Mouse (Mus musculus): ENCODE measurements at regions not wholly inside any gene's neighbourhood (a gene's known extent, or its start where the extent isn't known, plus 50 kb on each side); places are given as distances from the start of the nearest gene placed in this dataset.

DNA sequence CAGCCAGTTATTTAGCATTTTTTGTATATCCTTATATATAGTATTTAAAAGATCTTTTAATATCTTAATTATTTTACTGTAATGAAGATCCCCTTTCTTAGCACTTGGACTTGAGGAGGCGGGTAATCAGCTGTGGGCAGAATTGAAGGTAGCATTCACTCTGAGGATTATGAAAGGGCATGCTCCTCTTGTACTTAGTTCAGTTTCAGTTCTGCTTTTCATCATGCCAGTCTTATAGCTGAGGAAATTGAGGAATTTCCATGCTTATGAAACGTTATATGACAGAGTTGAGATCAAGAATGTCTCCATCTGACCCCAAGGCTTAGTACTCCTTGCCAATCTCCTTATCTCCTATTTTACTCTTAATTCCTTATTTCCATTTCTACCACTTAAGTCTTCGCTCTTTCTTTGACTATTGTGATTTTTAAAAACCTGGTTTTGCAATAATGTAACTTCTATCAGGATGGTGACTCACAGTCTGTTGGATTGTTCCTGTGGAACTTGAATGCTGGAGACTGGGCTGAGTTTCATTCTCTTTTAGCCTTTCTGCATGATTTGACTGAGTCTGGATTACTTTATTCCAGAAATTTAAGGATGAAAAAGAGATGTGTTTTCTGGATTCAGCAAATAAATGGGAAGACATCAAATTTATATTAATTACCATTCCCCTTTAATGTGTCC is 133.6 kb downstream of the Papss1 start:
- H3K4me3 ChIP-seq (replicated peaks; ENCODE audit: low read length), result no peak overlapping the region
- H3K9ac ChIP-seq (ENCODE audit: low read length), result no peak overlapping the region
- 78% methylated on average over 3 of the region's 3 CpGs for WGBS
- no peaks in the 10 kb centered on the region for H3K27me3 ChIP-seq (ENCODE audit: control insufficient read depth, insufficient read depth, low read length)
- H3K36me3 ChIP-seq (ENCODE audit: control insufficient read depth, insufficient read depth, low read length), result no peaks in the 10 kb centered on the region
- H3K4me2 ChIP-seq (ENCODE audit: low read depth, low read length), result no peak overlapping the region
- ATAC-seq (ENCODE audit: insufficient read depth, low FRiP score), result no peak
- no peak overlapping the region for H3K27ac ChIP-seq (ENCODE audit: low read length)
- no peaks in the 10 kb centered on the region for H3K4me1 ChIP-seq (ENCODE audit: control insufficient read depth, insufficient read depth, low read length)
- no peaks in the 10 kb centered on the region for H3K9me3 ChIP-seq (replicated peaks; ENCODE audit: control insufficient read depth, low read length)

DNA sequence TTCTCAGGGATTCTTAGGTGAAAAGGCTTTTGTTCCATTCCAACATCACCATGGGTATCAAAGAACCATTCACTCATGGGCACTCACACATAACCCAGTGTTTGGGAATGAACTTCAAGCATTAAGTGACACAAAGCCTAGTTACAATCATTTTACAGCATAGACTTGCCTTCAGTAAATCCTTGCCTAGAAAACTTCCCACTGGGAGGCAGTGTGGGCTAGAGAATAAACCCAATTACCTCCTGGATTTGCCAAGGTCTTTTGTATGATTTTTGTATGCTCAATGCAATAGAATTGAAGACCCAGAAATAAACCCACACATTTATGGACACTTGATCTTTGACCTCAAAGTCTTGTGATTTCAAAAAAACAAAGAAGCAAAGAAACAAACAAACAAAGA is 138.6 kb downstream of the Papss1 start:
- Histone ChIP-seq H3K9ac (ENCODE audit: low read length) (no peak overlapping the region), H3K27me3 (ENCODE audit: control insufficient read depth, insufficient read depth, low read length) (no peaks in the 10 kb centered on the region), H3K4me3 (replicated peaks; ENCODE audit: low read length) (no peak overlapping the region), H3K4me1 (ENCODE audit: control insufficient read depth, insufficient read depth, low read length) (no peaks in the 10 kb centered on the region), H3K27ac (ENCODE audit: low read length) (no peak overlapping the region), H3K36me3 (ENCODE audit: control insufficient read depth, insufficient read depth, low read length) (no peaks in the 10 kb centered on the region), H3K4me2 (ENCODE audit: low read depth, low read length) (no peak overlapping the region), H3K9me3 (replicated peaks; ENCODE audit: control insufficient read depth, low read length) (no peaks in the 10 kb centered on the region)
- no peak for ATAC-seq (ENCODE audit: insufficient read depth, low FRiP score)

DNA sequence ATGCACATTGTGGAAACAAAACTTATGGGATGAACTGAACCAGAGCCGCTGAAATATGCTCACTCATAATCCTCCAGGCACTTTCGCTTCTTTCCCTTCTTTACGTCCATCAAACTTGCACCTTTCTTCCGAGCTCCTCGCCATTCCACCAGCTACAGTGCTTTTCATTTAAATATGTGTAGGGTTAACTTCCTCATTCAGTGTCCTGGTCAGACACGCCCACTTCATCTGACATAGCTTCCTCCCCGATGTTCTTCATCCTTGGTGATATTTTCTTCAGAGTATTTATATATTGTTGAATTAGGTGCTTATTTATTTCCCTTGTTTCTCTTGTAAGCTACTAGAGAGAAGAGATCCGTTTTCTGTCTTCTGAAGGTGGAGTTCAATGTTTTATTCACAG is 149.0 kb downstream of the Papss1 start:
- Histone ChIP-seq H3K9ac (ENCODE audit: low read length) (no peak overlapping the region), H3K27ac (ENCODE audit: low read length) (no peak overlapping the region), H3K27me3 (ENCODE audit: control insufficient read depth, insufficient read depth, low read length) (no peaks in the 10 kb centered on the region), H3K4me2 (ENCODE audit: low read depth, low read length) (no peak overlapping the region), H3K36me3 (ENCODE audit: control insufficient read depth, insufficient read depth, low read length) (no peaks in the 10 kb centered on the region), H3K4me3 (replicated peaks; ENCODE audit: low read length) (no peak overlapping the region), H3K9me3 (replicated peaks; ENCODE audit: control insufficient read depth, low read length) (no peaks in the 10 kb centered on the region), H3K4me1 (ENCODE audit: control insufficient read depth, insufficient read depth, low read length) (no peaks in the 10 kb centered on the region)
- WGBS, result 83% methylated on average over 8 of the region's 8 CpGs
- no peak for ATAC-seq (ENCODE audit: insufficient read depth, low FRiP score)

DNA sequence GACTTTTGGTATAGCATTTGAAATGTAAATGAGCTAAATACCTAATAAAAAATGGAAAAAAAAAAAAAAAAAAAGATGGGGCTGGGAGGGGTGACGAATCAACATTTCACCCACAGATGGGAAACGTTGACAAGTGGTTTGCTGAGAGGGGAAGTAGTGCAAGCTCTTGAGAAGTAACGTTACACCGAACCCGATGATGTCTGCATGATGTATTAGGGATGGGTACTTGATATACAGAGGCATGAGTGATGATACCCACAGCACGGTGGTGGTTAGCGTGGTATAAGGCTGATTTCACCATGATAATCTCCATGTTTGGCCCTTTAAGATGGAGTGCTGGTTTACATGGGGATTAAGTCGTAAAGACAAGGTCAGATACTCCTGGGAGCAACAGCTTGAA is 154.2 kb downstream of the Papss1 start:
- Histone ChIP-seq H3K4me3 (replicated peaks; ENCODE audit: low read length) (no peak overlapping the region), H3K4me1 (ENCODE audit: control insufficient read depth, insufficient read depth, low read length) (no peaks in the 10 kb centered on the region), H3K9ac (ENCODE audit: low read length) (no peak overlapping the region), H3K27ac (ENCODE audit: low read length) (no peak overlapping the region), H3K9me3 (replicated peaks; ENCODE audit: control insufficient read depth, low read length) (no peaks in the 10 kb centered on the region), H3K36me3 (ENCODE audit: control insufficient read depth, insufficient read depth, low read length) (no peaks in the 10 kb centered on the region), H3K4me2 (ENCODE audit: low read depth, low read length) (no peak overlapping the region), H3K27me3 (ENCODE audit: control insufficient read depth, insufficient read depth, low read length) (no peaks in the 10 kb centered on the region)
- no peak for ATAC-seq (ENCODE audit: insufficient read depth, low FRiP score)
- WGBS, result 78% methylated on average over 8 of the region's 8 CpGs

DNA sequence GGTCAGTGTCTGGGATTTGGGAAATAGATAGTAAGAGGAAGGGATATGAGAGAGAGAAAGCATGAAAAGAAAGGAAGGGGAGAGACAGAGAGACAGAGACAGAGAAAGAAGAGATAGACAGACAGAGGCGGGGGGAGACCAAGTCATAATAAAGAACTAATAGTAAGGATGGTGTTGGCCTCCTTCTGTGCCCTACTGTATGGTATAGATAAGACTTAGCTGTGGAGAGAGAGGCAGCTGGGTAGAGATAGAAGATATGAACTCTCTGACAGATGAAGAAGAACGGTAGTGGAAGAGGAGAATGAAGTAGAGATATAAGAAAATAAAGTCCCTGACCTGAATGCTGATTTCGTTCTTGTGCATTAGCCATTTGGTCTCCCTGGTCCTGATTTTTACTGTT is 164.1 kb downstream of the Papss1 start:
- H3K27me3 ChIP-seq (ENCODE audit: control insufficient read depth, insufficient read depth, low read length), result no peaks in the 10 kb centered on the region
- no peak overlapping the region for H3K9ac ChIP-seq (ENCODE audit: low read length)
- H3K4me2 ChIP-seq (ENCODE audit: low read depth, low read length), result no peak overlapping the region
- no peak overlapping the region for H3K4me3 ChIP-seq (replicated peaks; ENCODE audit: low read length)
- 90% methylated on average over 3 of the region's 3 CpGs for WGBS
- H3K36me3 ChIP-seq (ENCODE audit: control insufficient read depth, insufficient read depth, low read length), result no peaks in the 10 kb centered on the region
- H3K4me1 ChIP-seq (ENCODE audit: control insufficient read depth, insufficient read depth, low read length), result no peaks in the 10 kb centered on the region
- no peak for ATAC-seq (ENCODE audit: insufficient read depth, low FRiP score)
- no peaks in the 10 kb centered on the region for H3K9me3 ChIP-seq (replicated peaks; ENCODE audit: control insufficient read depth, low read length)
- no peak overlapping the region for H3K27ac ChIP-seq (ENCODE audit: low read length)

DNA sequence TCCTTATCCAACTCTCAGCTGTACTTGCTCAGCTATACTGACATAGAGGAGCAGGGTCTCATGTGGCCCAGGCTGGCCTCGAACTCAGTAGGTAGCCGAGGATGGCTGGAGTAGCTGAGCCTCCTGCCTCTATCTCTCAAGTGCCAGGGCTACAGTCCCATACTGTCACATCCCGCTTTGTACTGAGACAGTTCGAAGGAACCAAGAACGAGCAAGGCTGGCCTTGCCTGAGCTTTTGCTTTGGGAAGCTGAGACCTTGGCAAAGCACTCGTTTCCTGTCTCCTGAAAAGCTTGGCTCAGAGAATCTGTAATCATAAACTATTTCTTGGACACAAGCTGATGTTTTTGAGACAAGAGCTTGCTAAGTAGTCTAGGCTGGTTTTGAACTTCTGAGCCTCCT is 169.7 kb downstream of the Papss1 start:
- Histone ChIP-seq H3K36me3 (ENCODE audit: control insufficient read depth, insufficient read depth, low read length) (no peaks in the 10 kb centered on the region), H3K4me2 (ENCODE audit: low read depth, low read length) (no peak overlapping the region), H3K9me3 (replicated peaks; ENCODE audit: control insufficient read depth, low read length) (no peaks in the 10 kb centered on the region), H3K4me3 (replicated peaks; ENCODE audit: low read length) (no peak overlapping the region), H3K27me3 (ENCODE audit: control insufficient read depth, insufficient read depth, low read length) (no peaks in the 10 kb centered on the region), H3K27ac (ENCODE audit: low read length) (no peak overlapping the region), H3K9ac (ENCODE audit: low read length) (no peak overlapping the region), H3K4me1 (ENCODE audit: control insufficient read depth, insufficient read depth, low read length) (no peaks in the 10 kb centered on the region)
- 62% methylated on average over 6 of the region's 6 CpGs for WGBS
- ATAC-seq (ENCODE audit: insufficient read depth, low FRiP score), result no peak

DNA sequence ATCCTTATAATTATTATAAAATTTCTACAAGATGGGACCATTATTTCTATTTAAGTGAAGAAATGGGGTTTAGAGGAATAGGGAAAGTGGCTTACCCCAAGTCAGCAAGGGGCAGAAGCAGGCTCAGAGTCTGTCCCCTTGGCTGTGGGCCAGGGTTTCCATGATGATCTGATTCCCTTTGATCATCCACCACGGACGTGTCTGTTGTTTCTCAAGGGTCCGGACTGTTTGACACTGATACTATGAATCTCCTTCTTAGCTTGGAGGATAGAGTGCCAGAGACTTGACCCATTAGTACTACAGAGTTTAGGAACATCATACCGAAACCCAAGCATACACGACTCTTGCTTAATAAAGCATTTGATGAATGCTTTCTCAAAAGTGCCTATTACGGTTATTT is 172.9 kb downstream of the Papss1 start:
- no peak overlapping the region for H3K4me3 ChIP-seq (replicated peaks; ENCODE audit: low read length)
- H3K9ac ChIP-seq (ENCODE audit: low read length), result no peak overlapping the region
- no peaks in the 10 kb centered on the region for H3K36me3 ChIP-seq (ENCODE audit: control insufficient read depth, insufficient read depth, low read length)
- no peaks in the 10 kb centered on the region for H3K4me1 ChIP-seq (ENCODE audit: control insufficient read depth, insufficient read depth, low read length)
- peak; percentile 21; the same call in 1 of the 2 replicates for ATAC-seq (ENCODE audit: insufficient read depth, low FRiP score)
- no peak overlapping the region for H3K27ac ChIP-seq (ENCODE audit: low read length)
- no peaks in the 10 kb centered on the region for H3K9me3 ChIP-seq (replicated peaks; ENCODE audit: control insufficient read depth, low read length)
- 36% methylated on average over 6 of the region's 6 CpGs for WGBS
- no peaks in the 10 kb centered on the region for H3K27me3 ChIP-seq (ENCODE audit: control insufficient read depth, insufficient read depth, low read length)
- no peak overlapping the region for H3K4me2 ChIP-seq (ENCODE audit: low read depth, low read length)

DNA sequence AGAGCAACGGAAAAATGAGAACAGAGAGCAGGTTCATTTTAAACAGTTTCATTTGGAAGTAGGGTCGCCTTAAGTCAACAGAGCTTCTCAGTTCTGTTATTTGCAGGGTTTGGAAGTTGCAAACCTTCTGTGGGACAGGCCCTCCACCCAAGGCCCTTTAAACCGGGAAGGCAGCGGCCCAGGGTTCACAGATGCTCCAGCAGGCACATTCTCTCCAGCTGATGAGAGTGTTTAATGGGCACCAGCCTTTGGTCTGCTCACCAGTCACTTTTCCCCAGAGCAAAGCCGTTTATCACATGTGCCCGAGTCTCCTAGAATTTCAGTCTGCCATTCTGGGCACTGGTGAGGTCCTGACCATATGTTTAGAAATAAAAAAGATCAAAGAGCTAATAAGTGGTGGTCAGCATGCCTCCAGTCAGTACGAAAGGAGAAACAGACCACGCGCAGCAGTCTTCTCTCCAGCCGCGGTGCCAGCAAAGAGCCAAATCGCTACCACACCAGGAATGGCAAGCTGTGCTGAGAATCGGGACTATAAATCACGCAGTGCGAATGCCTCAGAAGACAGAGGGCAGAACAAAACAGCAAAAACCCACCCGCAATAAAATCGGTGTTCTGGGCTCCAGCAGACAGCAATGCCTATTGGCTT is 173.5 kb downstream of the Papss1 start:
- ATAC-seq (ENCODE audit: insufficient read depth, low FRiP score), result no peak
- WGBS, result 65% methylated on average over 17 of the region's 17 CpGs
- H3K27ac ChIP-seq (ENCODE audit: low read length), result no peak overlapping the region
- H3K9me3 ChIP-seq (replicated peaks; ENCODE audit: control insufficient read depth, low read length), result no peaks in the 10 kb centered on the region
- no peak overlapping the region for H3K4me3 ChIP-seq (replicated peaks; ENCODE audit: low read length)
- H3K9ac ChIP-seq (ENCODE audit: low read length), result no peak overlapping the region
- H3K36me3 ChIP-seq (ENCODE audit: control insufficient read depth, insufficient read depth, low read length), result no peaks in the 10 kb centered on the region
- no peaks in the 10 kb centered on the region for H3K4me1 ChIP-seq (ENCODE audit: control insufficient read depth, insufficient read depth, low read length)
- H3K4me2 ChIP-seq (ENCODE audit: low read depth, low read length), result no peak overlapping the region
- no peaks in the 10 kb centered on the region for H3K27me3 ChIP-seq (ENCODE audit: control insufficient read depth, insufficient read depth, low read length)

DNA sequence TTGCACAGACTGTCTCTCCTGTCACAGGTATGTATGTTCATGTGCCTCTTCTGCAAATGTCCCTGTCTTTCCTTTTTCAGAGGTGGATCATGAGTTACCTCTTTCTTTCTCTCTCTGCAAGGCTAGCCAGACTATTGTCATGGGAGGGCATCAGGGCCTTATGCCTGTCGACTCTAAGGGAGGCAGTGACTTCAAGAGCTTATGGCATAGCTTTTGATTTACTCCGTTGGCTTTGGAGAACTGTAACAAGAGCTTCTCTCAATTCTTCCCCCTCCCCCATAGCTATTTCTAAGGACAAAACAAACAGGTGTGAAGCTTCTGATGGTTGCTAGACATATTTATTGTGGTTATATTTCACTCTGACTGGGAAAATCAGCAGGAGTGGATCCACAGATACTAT is 191.0 kb downstream of the Papss1 start:
- no peak overlapping the region for H3K4me2 ChIP-seq (ENCODE audit: low read depth, low read length)
- no peak overlapping the region for H3K27ac ChIP-seq (ENCODE audit: low read length)
- no peak overlapping the region for H3K4me3 ChIP-seq (replicated peaks; ENCODE audit: low read length)
- H3K9me3 ChIP-seq (replicated peaks; ENCODE audit: control insufficient read depth, low read length), result no peaks in the 10 kb centered on the region
- no peaks in the 10 kb centered on the region for H3K36me3 ChIP-seq (ENCODE audit: control insufficient read depth, insufficient read depth, low read length)
- H3K27me3 ChIP-seq (ENCODE audit: control insufficient read depth, insufficient read depth, low read length), result no peaks in the 10 kb centered on the region
- ATAC-seq (ENCODE audit: insufficient read depth, low FRiP score), result no peak
- 38% methylated on average over 2 of the region's 2 CpGs for WGBS
- H3K4me1 ChIP-seq (ENCODE audit: control insufficient read depth, insufficient read depth, low read length), result no peaks in the 10 kb centered on the region
- H3K9ac ChIP-seq (ENCODE audit: low read length), result no peak overlapping the region

Data from stomach, embryonic 16.5 days (tissue).